Mouse (Mus musculus): Measurements from ENCODE around the gene Cpox. TPM values are rescaled to one million over a fixed set of nuclear protein-coding genes. Genes with fewer than 3 reads are reported as not detected.

Gene Cpox
- polyA plus RNA-seq, 1 experiment from 2014 or later: 40.9 TPM

DNA sequence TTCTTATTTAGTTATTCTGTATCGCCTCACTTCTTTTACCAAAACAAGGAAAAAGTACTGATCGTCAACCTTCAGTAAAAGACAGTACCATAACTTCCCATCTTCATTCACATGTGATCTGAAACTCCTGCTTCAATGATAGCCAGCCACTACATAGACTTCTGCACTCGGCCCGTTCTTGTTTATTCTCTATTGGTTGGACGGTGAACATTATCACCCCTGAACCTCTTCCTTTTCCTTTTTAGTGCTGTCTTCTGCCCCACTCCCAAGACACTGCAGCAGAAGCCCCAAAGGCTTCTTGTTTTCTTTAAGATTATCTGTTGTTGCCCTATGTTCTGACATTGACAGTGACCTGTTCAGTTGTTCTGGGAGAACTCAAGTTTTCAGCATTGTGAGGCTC, 41.1 kb upstream of the Cpox start:
- Histone ChIP-seq H3K27ac (no peak overlapping the region), H3K9ac (ENCODE audit: low read depth, low read length) (no peak overlapping the region), H3K4me3 (replicated peaks; ENCODE audit: low read depth, low read length) (no peak overlapping the region), H3K36me3 (ENCODE audit: insufficient read depth, low read length) (no peaks in the 10 kb centered on the region), H3K9me3 (replicated peaks; ENCODE audit: low read length) (no peaks in the 10 kb centered on the region), H3K27me3 (ENCODE audit: insufficient read depth, low read length) (no peaks in the 10 kb centered on the region), H3K4me1 (replicated peaks; ENCODE audit: insufficient read depth, low read length) (no peaks in the 10 kb centered on the region), H3K4me2 (ENCODE audit: low read length) (no peak overlapping the region)
- no peak for ATAC-seq (replicated peaks; ENCODE audit: low FRiP score, low read depth)
- TF ChIP-seq CTCF (IDR thresholded peaks at IDR 0.05; ENCODE audit: low read depth): no peak
- DNase-seq (ENCODE audit: low spot score): no peak
- 89% methylated on average over 5 of the region's 5 CpGs for WGBS

DNA sequence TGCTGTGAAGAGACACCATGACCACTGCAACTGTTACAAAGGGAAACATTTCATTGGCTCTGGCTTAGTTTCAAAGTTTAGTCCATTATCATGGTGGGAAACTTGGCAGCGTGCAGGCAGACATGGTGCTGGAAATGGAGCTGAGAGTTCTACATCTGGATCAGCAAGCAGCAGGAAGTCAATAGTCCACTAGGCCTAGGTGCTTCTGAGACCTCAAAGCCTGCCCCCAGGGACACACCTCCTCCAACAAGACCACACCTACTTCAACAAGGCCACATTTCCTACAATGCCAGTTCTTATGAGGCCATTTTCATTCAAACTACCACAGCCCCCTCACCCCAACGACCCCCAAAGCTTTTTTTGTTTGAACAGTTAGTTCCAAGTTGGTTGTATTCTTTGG, 40.4 kb upstream of the Cpox start:
- H3K36me3 ChIP-seq (ENCODE audit: insufficient read depth, low read length): no peaks in the 10 kb centered on the region
- no peak overlapping the region for H3K9ac ChIP-seq (ENCODE audit: low read depth, low read length)
- no peaks in the 10 kb centered on the region for H3K9me3 ChIP-seq (replicated peaks; ENCODE audit: low read length)
- no peak overlapping the region for H3K27ac ChIP-seq
- TF ChIP-seq CTCF (IDR thresholded peaks at IDR 0.05; ENCODE audit: low read depth): no peak
- H3K4me2 ChIP-seq (ENCODE audit: low read length): no peak overlapping the region
- no peaks in the 10 kb centered on the region for H3K27me3 ChIP-seq (ENCODE audit: insufficient read depth, low read length)
- ATAC-seq (replicated peaks; ENCODE audit: low FRiP score, low read depth) (no peak), DNase-seq (ENCODE audit: low spot score) (no peak)
- WGBS: 69% methylated on average over 2 of the region's 2 CpGs
- no peak overlapping the region for H3K4me3 ChIP-seq (replicated peaks; ENCODE audit: low read depth, low read length)
- no peaks in the 10 kb centered on the region for H3K4me1 ChIP-seq (replicated peaks; ENCODE audit: insufficient read depth, low read length)

GRCm38 (mm10) chr16:58635866-58636265, 34.2 kb upstream of the Cpox start:
- Histone ChIP-seq H3K4me1 (replicated peaks; ENCODE audit: insufficient read depth, low read length) (no peaks in the 10 kb centered on the region), H3K4me3 (replicated peaks; ENCODE audit: low read depth, low read length) (no peak overlapping the region), H3K9me3 (replicated peaks; ENCODE audit: low read length) (no peaks in the 10 kb centered on the region), H3K4me2 (ENCODE audit: low read length) (no peak overlapping the region), H3K27me3 (ENCODE audit: insufficient read depth, low read length) (no peaks in the 10 kb centered on the region), H3K9ac (ENCODE audit: low read depth, low read length) (no peak overlapping the region), H3K27ac (no peak overlapping the region), H3K36me3 (ENCODE audit: insufficient read depth, low read length) (no peaks in the 10 kb centered on the region)
- DNase-seq (ENCODE audit: low spot score) (no peak), ATAC-seq (replicated peaks; ENCODE audit: low FRiP score, low read depth) (no peak)
- TF ChIP-seq CTCF (IDR thresholded peaks at IDR 0.05; ENCODE audit: low read depth): no peak
- WGBS: 55% methylated on average over 2 of the region's 2 CpGs

GRCm38 (mm10) chr16:58637448-58637847, 32.6 kb upstream of the Cpox start:
- Histone ChIP-seq H3K4me1 (replicated peaks; ENCODE audit: insufficient read depth, low read length) (no peaks in the 10 kb centered on the region), H3K27ac (no peak overlapping the region), H3K4me3 (replicated peaks; ENCODE audit: low read depth, low read length) (no peak overlapping the region), H3K4me2 (ENCODE audit: low read length) (no peak overlapping the region), H3K36me3 (ENCODE audit: insufficient read depth, low read length) (no peaks in the 10 kb centered on the region), H3K9me3 (replicated peaks; ENCODE audit: low read length) (no peaks in the 10 kb centered on the region), H3K9ac (ENCODE audit: low read depth, low read length) (no peak overlapping the region), H3K27me3 (ENCODE audit: insufficient read depth, low read length) (no peaks in the 10 kb centered on the region)
- no peak for TF ChIP-seq CTCF (IDR thresholded peaks at IDR 0.05; ENCODE audit: low read depth)
- ATAC-seq (replicated peaks; ENCODE audit: low FRiP score, low read depth): no peak
- 77% methylated on average over 4 of the region's 4 CpGs for WGBS
- DNase-seq (ENCODE audit: low spot score): no peak

DNA sequence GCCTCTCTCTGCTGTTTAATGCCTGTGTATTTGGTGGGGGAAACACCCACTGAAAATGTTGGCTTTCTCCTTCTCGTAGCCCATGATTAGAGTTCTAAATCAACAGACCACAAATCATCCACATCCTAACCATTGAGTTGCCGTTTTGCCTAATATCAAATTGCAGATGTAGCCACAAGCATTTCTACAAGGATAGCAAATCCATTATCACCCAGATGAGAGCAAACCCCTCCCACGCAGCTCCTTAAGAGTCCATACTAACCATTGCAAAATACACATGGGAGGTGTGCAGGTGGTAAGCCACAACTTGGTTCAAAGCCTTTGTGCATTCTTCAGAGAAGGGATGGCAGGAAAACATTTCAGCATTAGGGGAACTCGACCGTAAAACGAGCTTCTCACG, 32.1 kb upstream of the Cpox start:
- WGBS: 31% methylated on average over 7 of the region's 7 CpGs
- H3K9ac ChIP-seq (ENCODE audit: low read depth, low read length): no peak overlapping the region
- TF ChIP-seq CTCF (IDR thresholded peaks at IDR 0.05; ENCODE audit: low read depth): no peak
- H3K36me3 ChIP-seq (ENCODE audit: insufficient read depth, low read length): no peaks in the 10 kb centered on the region
- H3K9me3 ChIP-seq (replicated peaks; ENCODE audit: low read length): no peaks in the 10 kb centered on the region
- DNase-seq (ENCODE audit: low spot score): no peak
- no peaks in the 10 kb centered on the region for H3K4me1 ChIP-seq (replicated peaks; ENCODE audit: insufficient read depth, low read length)
- H3K27me3 ChIP-seq (ENCODE audit: insufficient read depth, low read length): no peaks in the 10 kb centered on the region
- no peak overlapping the region for H3K4me3 ChIP-seq (replicated peaks; ENCODE audit: low read depth, low read length)
- H3K27ac ChIP-seq: no peak overlapping the region
- ATAC-seq (replicated peaks; ENCODE audit: low FRiP score, low read depth): no peak
- no peak overlapping the region for H3K4me2 ChIP-seq (ENCODE audit: low read length)

- ATAC-seq (replicated peaks; ENCODE audit: low FRiP score, low read depth) (no peak), DNase-seq (ENCODE audit: low spot score) (no peak)
- no peak within 1 kb of the TSS for H3K4me3 ChIP-seq (replicated peaks; ENCODE audit: low read depth, low read length)
- no peak for TF ChIP-seq CTCF (IDR thresholded peaks at IDR 0.05; ENCODE audit: low read depth)
- 78% methylated on average over 3 of the region's 3 CpGs for WGBS
- no peak within 1 kb of the TSS for H3K9ac ChIP-seq (ENCODE audit: low read depth, low read length)
- H3K27me3 ChIP-seq (ENCODE audit: insufficient read depth, low read length): no peaks in the 10 kb centered on the region
- H3K4me1 ChIP-seq (replicated peaks; ENCODE audit: insufficient read depth, low read length): no peaks in the 10 kb centered on the region
- no peaks in the 10 kb centered on the region for H3K9me3 ChIP-seq (replicated peaks; ENCODE audit: low read length)
- no peak within 1 kb of the TSS for H3K27ac ChIP-seq
- no peaks in the 10 kb centered on the region for H3K36me3 ChIP-seq (ENCODE audit: insufficient read depth, low read length)
- H3K4me2 ChIP-seq (ENCODE audit: low read length): no peak within 1 kb of the TSS
Observed at GRCm38 (mm10) chr16:58638689-58639175, 31.4 kb upstream of the Cpox start, which contains the start of gene E330017A01Rik. E330017A01Rik (minus strand) TSS chr16:58638739.

DNA sequence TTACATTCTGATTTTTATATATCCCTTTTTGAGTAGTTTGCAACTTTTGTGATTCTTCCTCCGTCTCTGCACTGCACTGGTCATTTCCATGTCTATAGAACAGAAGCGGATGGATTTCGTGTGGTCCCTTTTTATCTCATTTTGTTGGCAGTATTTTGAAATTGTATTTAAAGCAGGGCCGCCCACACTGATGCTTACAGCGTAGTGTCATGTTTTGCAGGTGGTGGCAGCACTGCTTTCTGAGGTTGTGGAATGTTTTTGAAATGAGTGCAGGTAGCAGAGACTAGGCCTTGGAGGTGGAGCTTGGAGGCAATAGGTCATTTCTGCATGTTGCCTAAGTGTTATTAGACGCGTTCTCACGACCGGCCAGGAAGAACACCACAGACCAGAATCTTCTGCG, 20.1 kb upstream of the Cpox start:
- Histone ChIP-seq H3K36me3 (ENCODE audit: insufficient read depth, low read length) (no peaks in the 10 kb centered on the region), H3K9me3 (replicated peaks; ENCODE audit: low read length) (no peaks in the 10 kb centered on the region), H3K4me3 (replicated peaks; ENCODE audit: low read depth, low read length) (no peak overlapping the region), H3K27me3 (ENCODE audit: insufficient read depth, low read length) (no peaks in the 10 kb centered on the region), H3K27ac (no peak overlapping the region), H3K4me1 (replicated peaks; ENCODE audit: insufficient read depth, low read length) (no peaks in the 10 kb centered on the region), H3K9ac (ENCODE audit: low read depth, low read length) (no peak overlapping the region), H3K4me2 (ENCODE audit: low read length) (no peak overlapping the region)
- WGBS: 91% methylated on average over 10 of the region's 10 CpGs
- ATAC-seq (replicated peaks; ENCODE audit: low FRiP score, low read depth) (no peak), DNase-seq (ENCODE audit: low spot score) (no peak)
- no peak for TF ChIP-seq CTCF (IDR thresholded peaks at IDR 0.05; ENCODE audit: low read depth)

Measured in kidney, postnatal 0 days (tissue).